Mouse (Mus musculus) layer of hippocampus, adult 11-12 months (tissue): ENCODE results near the gene Kif2a.
"Not testable (repeated sequence)": the region's sequence is repeated elsewhere in the genome, so short reads cannot be mapped to it uniquely, and the experiment has no call there.

ENCODE experiments used
- DNase-seq: peaks from one replicate; pipeline ENCODE4 v3.0.0; 2022; ENCODE audit warnings: low spot score

Kif2a gene

DNA sequence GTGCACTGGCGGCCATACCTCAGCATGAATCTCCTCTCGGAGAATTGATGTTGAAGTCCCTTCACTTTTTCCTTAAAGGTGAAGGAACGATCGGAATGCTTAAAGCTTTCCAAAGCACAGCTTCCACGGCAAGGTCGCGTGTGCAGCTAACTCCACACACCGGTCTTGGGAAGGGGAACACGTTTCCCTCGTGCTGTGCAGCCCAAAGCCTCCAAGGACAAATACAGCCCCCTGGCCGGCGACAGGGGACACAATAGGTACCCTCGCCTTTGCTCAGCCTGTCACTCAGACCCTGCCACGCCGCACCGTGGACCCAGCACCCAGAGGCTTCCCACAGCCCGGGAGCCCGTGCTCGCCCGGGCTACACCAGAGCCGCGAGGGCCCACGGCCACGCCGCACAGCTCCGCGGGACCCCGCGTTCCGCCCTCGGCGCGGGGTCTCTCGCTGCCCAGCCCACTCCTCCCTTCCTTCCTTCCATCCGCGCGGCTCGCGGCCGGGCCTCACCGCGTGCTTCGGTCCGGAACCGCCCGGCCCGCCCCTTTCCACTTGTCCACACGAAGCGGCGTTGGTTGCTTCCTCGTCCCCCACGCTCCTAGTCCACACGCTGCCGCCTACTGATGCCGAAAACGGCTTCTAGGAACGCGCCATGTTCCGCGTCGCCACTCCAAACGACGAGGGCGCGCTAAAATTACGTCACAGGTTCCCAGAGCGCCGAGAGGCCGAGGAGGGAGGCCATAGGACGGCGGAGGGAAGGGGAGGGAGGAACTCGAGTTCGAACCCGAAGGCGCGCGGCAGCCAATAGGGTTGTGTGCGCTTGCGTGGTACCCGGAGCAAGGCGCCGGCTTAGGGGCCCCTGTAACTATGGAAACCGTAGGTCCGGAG lies 85.4 kb downstream of the Kif2a start, which contains the start of gene Ipo11:
Gene Ipo11 (minus strand): TSS at position 703 of the 882 bp plus-strand sequence.
- peak; percentile 92 for DNase-seq

DNA sequence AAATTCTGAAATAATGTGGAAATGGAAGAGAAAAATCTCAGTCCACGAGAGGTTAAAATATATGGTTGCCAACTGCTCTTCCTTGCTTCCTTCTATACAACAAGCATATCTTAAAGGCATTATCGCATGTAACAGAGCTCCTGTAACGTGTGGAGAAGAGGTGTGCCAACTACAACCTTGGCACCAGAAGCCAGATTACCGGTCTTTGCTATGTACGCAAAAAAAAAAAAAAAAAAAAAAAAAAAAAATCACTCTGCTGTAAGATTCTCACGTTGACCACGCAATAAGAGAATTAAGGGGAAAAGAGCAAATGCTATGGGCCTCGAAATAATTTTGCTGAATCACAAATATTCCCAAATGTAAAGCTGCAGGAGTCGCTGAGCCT lies 86.1 kb downstream of the Kif2a start:
- no peak for DNase-seq

DNA sequence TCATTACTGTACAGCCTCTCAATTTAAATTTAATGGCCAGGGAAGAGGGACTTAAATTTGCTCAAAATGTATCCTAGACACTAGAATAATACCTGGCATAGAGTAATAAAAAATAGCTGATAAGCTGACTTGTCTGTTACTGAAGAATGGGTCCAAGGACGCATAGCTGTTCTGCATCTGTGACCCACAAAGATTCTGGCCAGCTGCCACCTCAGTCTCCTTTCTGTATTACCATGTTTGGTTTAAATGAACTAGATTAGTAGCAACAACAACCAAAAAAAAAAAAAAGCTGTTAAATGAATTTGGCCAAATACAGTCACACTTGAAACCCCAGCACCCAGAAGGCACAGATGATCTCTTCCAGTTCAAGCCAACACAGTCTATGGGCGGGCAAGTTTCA lies 92.7 kb downstream of the Kif2a start:
- no peak for DNase-seq

DNA sequence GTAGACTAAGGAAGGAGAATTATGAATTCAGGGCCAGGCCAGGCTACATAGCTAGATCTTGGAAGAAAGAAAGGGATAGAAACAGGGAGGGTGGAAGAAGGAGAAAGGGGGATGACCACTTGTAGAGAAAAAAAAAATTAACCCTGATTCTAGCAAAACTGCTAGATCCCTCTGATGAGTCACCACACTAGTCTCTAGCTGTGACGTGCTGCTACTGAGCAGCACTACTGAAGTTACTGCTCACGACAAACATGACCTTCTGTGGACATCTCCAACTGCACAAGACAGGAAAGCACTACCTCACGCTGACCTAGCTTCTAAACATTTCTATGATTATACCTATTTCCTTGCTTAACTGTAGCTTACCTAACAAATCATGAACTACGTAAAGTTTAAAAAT lies 93.6 kb downstream of the Kif2a start:
- DNase-seq, result no peak

DNA sequence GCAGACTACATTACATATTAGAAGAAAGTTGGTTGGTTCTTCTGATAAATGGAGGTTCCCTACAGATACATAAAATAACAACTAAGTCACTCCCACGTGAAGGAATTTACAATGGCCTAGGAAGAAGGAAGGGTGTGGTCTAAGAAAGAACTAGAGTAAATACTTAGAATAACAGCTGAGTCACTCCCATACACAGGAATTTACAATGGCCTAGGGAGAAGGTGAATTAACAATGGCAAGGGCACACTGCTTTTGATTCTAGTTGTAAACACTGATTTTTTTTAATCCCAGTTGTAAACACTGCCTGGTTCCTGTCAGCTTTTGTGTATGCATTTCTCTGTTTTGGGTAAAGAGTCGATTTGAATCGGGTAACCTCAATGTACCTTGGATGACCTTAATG lies 96.0 kb downstream of the Kif2a start:
- not testable (repeated sequence) for DNase-seq

DNA sequence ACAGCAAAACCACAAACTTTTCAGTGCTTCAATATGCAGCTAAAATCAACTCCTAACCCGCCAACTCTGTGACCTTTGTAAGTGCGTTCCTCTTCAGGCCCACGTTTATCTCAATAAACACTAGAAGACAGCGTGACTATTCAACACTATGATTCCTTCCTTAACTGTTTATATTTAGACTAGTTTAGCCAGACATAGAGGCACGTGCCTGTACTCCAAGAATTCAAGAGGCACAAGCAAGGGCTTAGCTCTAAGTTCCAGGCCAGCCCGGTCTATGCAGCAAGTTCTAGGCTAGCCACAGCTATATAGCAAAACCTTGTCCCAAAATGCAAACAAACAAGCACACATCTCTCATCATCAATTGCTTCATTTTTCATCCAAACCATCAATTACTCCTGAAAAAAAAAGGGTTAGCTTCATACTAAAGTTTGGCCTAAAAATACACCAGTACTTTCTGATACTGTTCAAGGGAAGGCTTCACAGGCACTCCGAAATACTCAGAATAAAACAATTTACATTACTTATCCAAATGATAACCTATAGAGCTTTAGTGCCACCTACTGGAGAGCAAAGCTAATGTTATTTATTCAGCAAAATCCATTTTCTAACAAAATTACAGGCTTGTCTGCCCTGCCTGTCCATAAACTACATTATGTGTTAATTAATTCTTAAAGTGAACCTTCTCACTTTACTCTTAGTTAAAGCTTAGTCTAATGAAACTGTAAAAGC lies 103.4 kb downstream of the Kif2a start:
- no peak for DNase-seq

DNA sequence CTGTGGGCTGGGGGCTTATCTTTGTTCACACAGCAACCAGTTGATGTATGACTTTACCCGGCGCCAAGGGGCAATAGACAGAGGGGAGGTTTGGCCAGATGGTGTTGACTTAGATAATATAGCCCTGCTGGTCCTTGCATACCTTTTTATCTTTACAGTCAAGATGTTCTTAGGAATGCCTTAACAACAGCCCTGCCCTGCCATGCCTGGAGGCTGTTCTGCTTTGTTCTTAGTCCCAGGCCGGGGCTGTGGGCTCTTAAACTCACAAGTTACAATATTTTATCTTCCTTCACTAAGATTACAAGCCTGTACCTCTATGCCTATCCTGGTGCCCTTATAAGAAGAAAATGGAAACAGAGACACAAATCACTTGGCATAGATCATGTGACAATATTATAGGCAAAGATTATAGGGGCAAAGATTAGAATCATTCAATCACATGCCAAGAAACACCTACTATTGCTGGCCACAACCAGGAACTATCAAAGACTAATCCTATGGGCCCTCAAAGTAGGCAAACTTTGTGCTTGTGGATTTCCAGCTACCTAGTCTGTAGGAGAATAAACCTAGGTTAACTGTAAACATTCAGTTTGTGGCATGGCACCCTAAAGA lies 108.7 kb downstream of the Kif2a start:
- DNase-seq, result no peak

DNA sequence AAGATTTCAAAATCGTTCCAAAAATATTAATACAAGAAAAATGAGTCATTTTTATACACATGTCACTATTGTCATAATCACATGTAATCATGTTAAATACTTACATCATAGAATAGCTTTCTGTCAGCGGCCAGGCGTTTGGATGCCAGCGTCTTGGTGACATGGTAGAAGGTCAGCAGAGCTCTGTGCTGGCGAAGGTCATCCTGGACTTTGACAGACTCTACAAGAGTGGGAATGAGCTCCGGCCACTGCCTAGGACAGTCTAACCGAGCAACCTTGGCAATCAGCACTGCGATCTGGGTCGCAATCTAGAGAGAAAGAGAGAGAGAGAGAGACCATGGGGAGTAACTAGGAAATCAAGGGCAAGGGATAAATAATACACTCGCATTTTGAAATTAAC lies 111.8 kb downstream of the Kif2a start:
- no peak for DNase-seq
